Mouse (Mus musculus): ENCODE results near the gene Tigd3. TPM values are rescaled to one million over a fixed set of nuclear protein-coding genes. Genes with fewer than 3 reads are reported as not detected.

The Tigd3 gene
- total and polyA plus RNA-seq, 3 experiments = 2.1 to 2.2 TPM; not detected in 1

GRCm38 (mm10) chr19:5842785-5843730 lies 50.9 kb downstream of the Tigd3 start:
- Histone ChIP-seq H3K79me2 (ENCODE audit: control insufficient read depth, insufficient read depth, low read length, poor library complexity) (peaks cover 38% of the 10 kb centered on the region), H3K27me3 (ENCODE audit: control insufficient read depth in 1 of 2, insufficient read depth in 2 of 2, low read length in 2 of 2) (no peaks in the 10 kb centered on the region), H3K4me1 (ENCODE audit: control insufficient read depth in 1 of 2, insufficient read depth in 2 of 2, low read length in 2 of 2) (peaks cover 8 to 38% of the 10 kb centered on the region in 2 experiments), H3K9ac (ENCODE audit: control insufficient read depth, low read depth, low read length, poor library complexity, severe bottlenecking) (peak overlapping the region; percentile 93), H3K9me3 (replicated peaks; ENCODE audit: insufficient read depth, low read length) (no peaks in the 10 kb centered on the region), H3K36me3 (ENCODE audit: control insufficient read depth in 1 of 2, insufficient read depth in 2 of 2, low read length in 2 of 2) (peaks cover 0 to 27% of the 10 kb centered on the region in 2 experiments; a peak in 2 of 4 replicates), H3K4me3 (ENCODE audit: control insufficient read depth in 1 of 2, insufficient read depth in 1 of 2, low read depth in 2 of 2, low read length in 2 of 2) (peak overlapping the region; percentile 79 to 93), H3K27ac (ENCODE audit: control insufficient read depth, low read depth, low read length) (peak overlapping the region; percentile 96)
- DNase-seq (ENCODE audit: low read depth, low spot score) = peak; percentile 74
- TF ChIP-seq MAX (IDR thresholded peaks at IDR 0.05; ENCODE audit: low read length) = no peak; the same call in 1 of the 2 replicates
- TF ChIP-seq ETS1 (IDR thresholded peaks at IDR 0.05; ENCODE audit: low read depth, low read length) = 0 out of 2 replicates have a peak, but pooled peaks have one; percentile 14
- TF ChIP-seq MAZ (IDR thresholded peaks at IDR 0.05; ENCODE audit: low read depth, low read length) = peak; percentile 64; the same call in 1 of the 2 replicates
- TF ChIP-seq CHD1 (IDR thresholded peaks at IDR 0.05; ENCODE audit: low read depth, low read length) = no peak
- TF ChIP-seq EP300 (IDR thresholded peaks at IDR 0.05; ENCODE audit: low read depth in 1 of 2, low read length in 2 of 2) = no peak
- no peak for TF ChIP-seq ZC3H11A (IDR thresholded peaks at IDR 0.05; ENCODE audit: low read depth, low read length)
- no peak for TF ChIP-seq SMC3 (IDR thresholded peaks at IDR 0.05; ENCODE audit: low read depth, low read length)
- TF ChIP-seq MXI1 (IDR thresholded peaks at IDR 0.05; ENCODE audit: low read depth, low read length) = no peak; the same call in none of the 2 replicates
- 0 out of 2 replicates have a peak, but pooled peaks have one; percentile 4 for TF ChIP-seq MYB (IDR thresholded peaks at IDR 0.05; ENCODE audit: low read depth, low read length)
- TF ChIP-seq MAFK (IDR thresholded peaks at IDR 0.05; ENCODE audit: borderline replicate concordance, low read depth, low read length) = no peak
- peak in 1 of 2 experiments; percentile 2; a peak in 2 of 4 replicates for TF ChIP-seq POLR2A (IDR thresholded peaks at IDR 0.05; ENCODE audit: control insufficient read depth in 1 of 2, insufficient read depth in 1 of 2, low read depth in 1 of 2, low read length in 2 of 2, poor library complexity in 1 of 2)
- TF ChIP-seq SIN3A (IDR thresholded peaks at IDR 0.05; ENCODE audit: low read length) = peak; percentile 17; the same call in 1 of the 2 replicates
- peak; percentile 28 for TF ChIP-seq NELFE (IDR thresholded peaks at IDR 0.05; ENCODE audit: low read depth, low read length)
- no peak for TF ChIP-seq TAL1 (IDR thresholded peaks at IDR 0.05; ENCODE audit: low read length)
- TF ChIP-seq GABPA (IDR thresholded peaks at IDR 0.05; ENCODE audit: low read depth, low read length) = no peak
- no peak for TF ChIP-seq TBP (IDR thresholded peaks at IDR 0.05; ENCODE audit: low read depth, low read length)
- no peak for TF ChIP-seq GATA1 (IDR thresholded peaks at IDR 0.05; ENCODE audit: low read depth, low read length)
- no peak for TF ChIP-seq BHLHE40 (IDR thresholded peaks at IDR 0.05; ENCODE audit: borderline replicate concordance, low read depth, low read length)
- TF ChIP-seq TCF12 (IDR thresholded peaks at IDR 0.05; ENCODE audit: low read depth, low read length) = no peak
- TF ChIP-seq ZMIZ1 (IDR thresholded peaks at IDR 0.05; ENCODE audit: low read depth, low read length) = 0 out of 2 replicates have a peak, but pooled peaks have one; percentile 11

Measured in MEL (cell line).